27 mouse cellular contexts compared by ENCODE assay signal in genomic region chr4:86533406-86534090, GRCm38 (mm10). TPM values are rescaled to one million over a fixed set of nuclear protein-coding genes. Genes with fewer than 3 reads are reported as not detected.
DNase-seq lines count a peak whose midpoint lies in the region; ATAC-seq and TF ChIP-seq lines count a peak whose summit lies in the region.
"Had no signal": no experiment of that assay in that cellular context is flagged by ENCODE, and none has a peak within 500 bp of the region (broad histone marks: within the 10 kb centered on the region; RNA-seq: fewer than 3 reads in every experiment).

No protein-coding gene starts in this region.

- no peak overlapping the region for H3K9ac ChIP-seq in heart, embryonic 13.5 days
- H3K9ac ChIP-seq in lung, embryonic 14.5 days: no peak overlapping the region
- H3K9ac ChIP-seq in limb, embryonic 14.5 days (ENCODE audit: low read depth, low read length, severe bottlenecking): no peak overlapping the region
- H3K9ac ChIP-seq: liver, postnatal 0 days; neural tube, embryonic 13.5 days; stomach, embryonic 15.5 days had no signal

- H3K27ac ChIP-seq in heart, embryonic 13.5 days (replicated peaks): peak overlapping the region; percentile 17; the same call in 1 of the 2 replicates
- no peak overlapping the region for H3K27ac ChIP-seq in lung, embryonic 14.5 days (ENCODE audit: low read depth)
- H3K27ac ChIP-seq in embryonic fibroblast, embryonic 13.5 days (ENCODE audit: insufficient read depth, low read length): peak overlapping the region; percentile 90
- peak overlapping the region; percentile 68 for H3K27ac ChIP-seq in limb, embryonic 14.5 days (replicated peaks; ENCODE audit: low read depth, low read length)
- H3K27ac ChIP-seq: forebrain, embryonic 10.5 days; neural tube, embryonic 13.5 days; stomach, embryonic 15.5 days had no signal

- H3K36me3 ChIP-seq in heart, embryonic 13.5 days: no peaks in the 10 kb centered on the region
- no peaks in the 10 kb centered on the region for H3K36me3 ChIP-seq in lung, embryonic 14.5 days (ENCODE audit: insufficient read depth)
- H3K36me3 ChIP-seq in limb, embryonic 14.5 days (ENCODE audit: control insufficient read depth, insufficient read depth, low read length): no peaks in the 10 kb centered on the region
- H3K36me3 ChIP-seq: forebrain, embryonic 10.5 days; neural tube, embryonic 13.5 days; stomach, embryonic 15.5 days had no signal

- no peak overlapping the region for H3K4me3 ChIP-seq in heart, embryonic 13.5 days
- H3K4me3 ChIP-seq in lung, embryonic 14.5 days (ENCODE audit: low read depth, low read length): no peak overlapping the region
- no peak overlapping the region for H3K4me3 ChIP-seq in embryonic fibroblast, embryonic 13.5 days (ENCODE audit: insufficient read depth, low read length)
- H3K4me3 ChIP-seq in limb, embryonic 14.5 days (replicated peaks; ENCODE audit: low read length): no peak overlapping the region
- H3K4me3 ChIP-seq: forebrain, embryonic 10.5 days; megakaryocyte, embryonic 14.5 days; neural tube, embryonic 13.5 days; stomach, embryonic 15.5 days had no signal

- TF ChIP-seq POLR2A in embryonic fibroblast, embryonic 13.5 days (IDR thresholded peaks at IDR 0.05; ENCODE audit: low read depth, low read length): no peak
- no peak for TF ChIP-seq POLR2A in limb, embryonic 14.5 days (IDR thresholded peaks at IDR 0.05; ENCODE audit: borderline replicate concordance, extremely low read depth, insufficient read depth, insufficient read length)

- TF ChIP-seq CTCF in lung, embryonic 14.5 days (IDR thresholded peaks at IDR 0.05; ENCODE audit: low read depth): no peak
- no peak for TF ChIP-seq CTCF in embryonic fibroblast, embryonic 13.5 days (IDR thresholded peaks at IDR 0.05; ENCODE audit: borderline replicate concordance, insufficient read depth, low read length)

- no peaks in the 10 kb centered on the region for H3K27me3 ChIP-seq in heart, embryonic 13.5 days (replicated peaks)
- no peaks in the 10 kb centered on the region for H3K27me3 ChIP-seq in lung, embryonic 14.5 days (ENCODE audit: insufficient read depth, low read length)
- no peaks in the 10 kb centered on the region for H3K27me3 ChIP-seq in limb, embryonic 14.5 days (ENCODE audit: control insufficient read depth, insufficient read depth, low read length)
- H3K27me3 ChIP-seq: neural tube, embryonic 13.5 days; stomach, embryonic 15.5 days had no signal

- 73% methylated on average over 8 of the region's 8 CpGs for WGBS in heart, embryonic 13.5 days
- WGBS in lung, embryonic 14.5 days: 56% methylated on average over 8 of the region's 8 CpGs
- 30% methylated on average over 8 of the region's 8 CpGs for WGBS in limb, embryonic 14.5 days

- no peak for DNase-seq in heart, adult 9 months (ENCODE audit: low spot score in 2 of 2)
- peak; percentile 59 for DNase-seq in lung, embryonic 14.5 days
- no peak for DNase-seq in lung, postnatal 14 days
- DNase-seq in limb, embryonic 14.5 days (ENCODE audit: low spot score): peak; percentile 15
- no peak for DNase-seq in thymus, postnatal 0 days (ENCODE audit: low spot score)
- DNase-seq: adrenal gland, postnatal 25 days; cerebellum, adult 8-10 months; cerebellum, postnatal 36 days; embryo, embryonic 11 days; gastrocnemius, postnatal 36 days; kidney, adult 8-10 months; liver, postnatal 0 days; midbrain, embryonic 14.5 days; right cerebral cortex, adult 18-20 months; right cerebral cortex, postnatal 4 days; thymus, adult 2 months had no signal

- no peaks in the 10 kb centered on the region for H3K9me3 ChIP-seq in heart, embryonic 13.5 days
- no peaks in the 10 kb centered on the region for H3K9me3 ChIP-seq in lung, embryonic 14.5 days (ENCODE audit: low read depth, low read length)
- H3K9me3 ChIP-seq in limb, embryonic 14.5 days (ENCODE audit: control insufficient read depth, low read length): peaks cover 4% of the 10 kb centered on the region; the same call in 1 of the 2 replicates
- H3K9me3 ChIP-seq: forebrain, embryonic 10.5 days; stomach, embryonic 15.5 days had no signal

- no peak for ATAC-seq in heart, embryonic 13.5 days (ENCODE audit: extremely low read depth, insufficient number of reproducible peaks, low FRiP score, low TSS enrichment)
- no peak for ATAC-seq in lung, embryonic 14.5 days (ENCODE audit: insufficient read depth)
- no peak for ATAC-seq in limb, embryonic 14.5 days (ENCODE audit: low FRiP score, low read depth)
- ATAC-seq: CD4-positive, CD25-positive, alpha-beta regulatory T cell, adult 4 months; liver, postnatal 0 days had no signal

- 0 out of 2 replicates have a peak, but pooled peaks cover 6% of the 10 kb centered on the region for H3K4me1 ChIP-seq in heart, embryonic 13.5 days
- H3K4me1 ChIP-seq in lung, embryonic 14.5 days (ENCODE audit: insufficient read depth): no peaks in the 10 kb centered on the region
- H3K4me1 ChIP-seq in embryonic fibroblast, embryonic 13.5 days (ENCODE audit: control insufficient read depth, insufficient read depth, low read length): peaks cover 8% of the 10 kb centered on the region
- peaks cover 16% of the 10 kb centered on the region for H3K4me1 ChIP-seq in limb, embryonic 14.5 days (ENCODE audit: control insufficient read depth, insufficient read depth, low read length)
- H3K4me1 ChIP-seq: megakaryocyte, embryonic 14.5 days; stomach, embryonic 15.5 days had no signal

- H3K4me2 ChIP-seq in heart, embryonic 13.5 days: no peak overlapping the region
- no peak overlapping the region for H3K4me2 ChIP-seq in lung, embryonic 14.5 days
- H3K4me2 ChIP-seq in limb, embryonic 14.5 days (replicated peaks; ENCODE audit: low read depth, low read length, severe bottlenecking): no peak overlapping the region
- H3K4me2 ChIP-seq: heart, embryonic 11.5 days; liver, embryonic 11.5 days; neural tube, embryonic 13.5 days; stomach, embryonic 15.5 days had no signal

RNA-seq across cellular contexts. Expression of gene Saxo1, which starts 24.6 kb away (rescaled TPM):
- polyA plus RNA-seq in heart, embryonic 13.5 days (2015; fragmentation: Nextera tagmentation; extraction: Ambion mirVana): 0.11 TPM in 1 of 2 replicates, not detected in the other
- not detected in 2 replicates for polyA plus RNA-seq in lung, embryonic 14.5 days (2014; fragmentation: Nextera tagmentation; extraction: Ambion mirVana)
- polyA plus RNA-seq in embryonic fibroblast, embryonic 13.5 days (2011; ENCODE audit: insufficient read length, low read depth, missing spikeins): not detected in 2 replicates
- polyA plus RNA-seq in limb, embryonic 14.5 days (2012; rRNA removed): 0.08 and 0.14 TPM in 2 replicates
- polyA plus RNA-seq in limb, embryonic 14.5 days (2014; fragmentation: Nextera tagmentation; extraction: Ambion mirVana): not detected in 2 replicates
- 0.31 TPM in 1 of 2 replicates, not detected in the other for polyA plus RNA-seq in thymus, postnatal 0 days (2015; fragmentation: Nextera tagmentation; extraction: Ambion mirVana)
- polyA plus RNA-seq: brain, embryonic 14.5 days; CD4-positive, CD25-positive, alpha-beta regulatory T cell, adult 4 months; forebrain, embryonic 10.5 days; heart, embryonic 11.5 days; hindbrain, embryonic 11.5 days; liver, embryonic 11.5 days; liver, postnatal 0 days; midbrain, embryonic 14.5 days; neural tube, embryonic 13.5 days had no signal

RNA-seq across cellular contexts. Expression of gene Rraga, which starts 41.9 kb away (rescaled TPM):
- 46.5 and 50.0 TPM in 2 replicates for polyA plus RNA-seq in heart, embryonic 13.5 days (2015; fragmentation: Nextera tagmentation; extraction: Ambion mirVana)
- polyA plus RNA-seq in lung, embryonic 14.5 days (2014; fragmentation: Nextera tagmentation; extraction: Ambion mirVana): 86.2 and 90.5 TPM in 2 replicates
- 148 and 161 TPM in 2 replicates for polyA plus RNA-seq in embryonic fibroblast, embryonic 13.5 days (2011; ENCODE audit: insufficient read length, low read depth, missing spikeins)
- polyA plus RNA-seq in limb, embryonic 14.5 days (2012; rRNA removed): 107 and 112 TPM in 2 replicates
- 96.1 and 106 TPM in 2 replicates for polyA plus RNA-seq in limb, embryonic 14.5 days (2014; fragmentation: Nextera tagmentation; extraction: Ambion mirVana)
- polyA plus RNA-seq in thymus, postnatal 0 days (2015; fragmentation: Nextera tagmentation; extraction: Ambion mirVana): 51.2 and 53.4 TPM in 2 replicates

Comparison
In these comparisons a context has a peak if more than half of its experiments do, and no peak if none do; other contexts are left out.
1. DNase-seq: peak in lung, embryonic 14.5 days (single experiment) and limb, embryonic 14.5 days (single experiment); none in heart, adult 9 months (0 of 2), lung, postnatal 14 days (single experiment) and thymus, postnatal 0 days (single experiment).